Mouse (Mus musculus): ENCODE measurements around the gene Zcchc4. TPM values are rescaled to one million over a fixed set of nuclear protein-coding genes. Genes with fewer than 3 reads are reported as not detected.

Zcchc4 gene
- total and polyA plus RNA-seq, 3 experiments: 4.5 to 5.2 (median 5.0) TPM

GRCm38 (mm10) chr5:52742112-52742813 lies 32.9 kb upstream of the Zcchc4 start:
- H3K9ac ChIP-seq (ENCODE audit: low read depth, low read length): peak overlapping the region; percentile 97
- peak overlapping the region; percentile 83 for H3K4me3 ChIP-seq
- H3K27ac ChIP-seq: peak overlapping the region; percentile 63
- no peak for TF ChIP-seq EP300 (IDR thresholded peaks at IDR 0.05; ENCODE audit: insufficient read depth, low read depth, low read length)
- peak; percentile 67 for TF ChIP-seq CTCF (IDR thresholded peaks at IDR 0.05)
- peaks cover 2% of the 10 kb centered on the region; the same call in 1 of the 2 replicates for H3K36me3 ChIP-seq (ENCODE audit: control insufficient read depth, insufficient read depth, low read length)
- H3K27me3 ChIP-seq (ENCODE audit: control insufficient read depth, insufficient read depth, low read length): no peaks in the 10 kb centered on the region
- peaks cover 2% of the 10 kb centered on the region for H3K4me1 ChIP-seq (ENCODE audit: control insufficient read depth, insufficient read depth, low read length)
- 4% methylated on average over 17 of the region's 17 CpGs for WGBS
- intact Hi-C loops (cut with DNase I): loop anchor here (5.0 kb wide), 2 partner anchors 40 to 75 kb away; partner anchors contain the start of gene Sepsecs
- DNase-seq: peak; percentile 52 to 53
- H3K79me2 ChIP-seq (replicated peaks; ENCODE audit: control insufficient read depth, insufficient read depth, low read length): peaks cover 2% of the 10 kb centered on the region

GRCm38 (mm10) chr5:52743231-52743630 lies 32.0 kb upstream of the Zcchc4 start:
- no peak for TF ChIP-seq POLR2A (IDR thresholded peaks at IDR 0.05; ENCODE audit: insufficient read depth, low read depth, low read length)
- no peak for TF ChIP-seq CTCF (IDR thresholded peaks at IDR 0.05)
- H3K36me3 ChIP-seq (ENCODE audit: control insufficient read depth, insufficient read depth, low read length): peaks cover 2% of the 10 kb centered on the region; the same call in 1 of the 2 replicates
- no peak overlapping the region for H3K9ac ChIP-seq (ENCODE audit: low read depth, low read length)
- no peak for DNase-seq
- peaks cover 2% of the 10 kb centered on the region for H3K4me1 ChIP-seq (ENCODE audit: control insufficient read depth, insufficient read depth, low read length)
- intact Hi-C loops (cut with DNase I): loop anchor here (5.0 kb wide), 2 partner anchors 39 to 76 kb away; partner anchors contain the start of gene Sepsecs
- WGBS: 72% methylated on average over 4 of the region's 4 CpGs
- no peaks in the 10 kb centered on the region for H3K27me3 ChIP-seq (ENCODE audit: control insufficient read depth, insufficient read depth, low read length)
- no peak overlapping the region for H3K4me3 ChIP-seq
- H3K27ac ChIP-seq: no peak overlapping the region
- peaks cover 2% of the 10 kb centered on the region for H3K79me2 ChIP-seq (replicated peaks; ENCODE audit: control insufficient read depth, insufficient read depth, low read length)

GRCm38 (mm10) chr5:52746920-52747319 lies 28.3 kb upstream of the Zcchc4 start:
- Histone ChIP-seq H3K79me2 (replicated peaks; ENCODE audit: control insufficient read depth, insufficient read depth, low read length) (peaks cover 2% of the 10 kb centered on the region), H3K27me3 (ENCODE audit: control insufficient read depth, insufficient read depth, low read length) (no peaks in the 10 kb centered on the region), H3K36me3 (ENCODE audit: control insufficient read depth, insufficient read depth, low read length) (peaks cover 2% of the 10 kb centered on the region; the same call in 1 of the 2 replicates), H3K4me3 (no peak overlapping the region), H3K9ac (ENCODE audit: low read depth, low read length) (no peak overlapping the region), H3K4me1 (ENCODE audit: control insufficient read depth, insufficient read depth, low read length) (peaks cover 2% of the 10 kb centered on the region), H3K27ac (no peak overlapping the region)
- TF ChIP-seq CTCF (IDR thresholded peaks at IDR 0.05): no peak
- no peak for TF ChIP-seq EP300 (IDR thresholded peaks at IDR 0.05; ENCODE audit: insufficient read depth, low read depth, low read length)
- no peak for TF ChIP-seq POLR2A (IDR thresholded peaks at IDR 0.05; ENCODE audit: insufficient read depth, low read depth, low read length)
- intact Hi-C loops (cut with DNase I): no loop called here
- DNase-seq: no peak

- no peaks in the 10 kb centered on the region for H3K27me3 ChIP-seq (ENCODE audit: control insufficient read depth, insufficient read depth, low read length)
- no peaks in the 10 kb centered on the region; the same call in none of the 2 replicates for H3K79me2 ChIP-seq (replicated peaks; ENCODE audit: control insufficient read depth, insufficient read depth, low read length)
- no peak overlapping the region for H3K9ac ChIP-seq (ENCODE audit: low read depth, low read length)
- no peaks in the 10 kb centered on the region for H3K36me3 ChIP-seq (ENCODE audit: control insufficient read depth, insufficient read depth, low read length)
- DNase-seq: no peak
- H3K27ac ChIP-seq: no peak overlapping the region
- H3K4me1 ChIP-seq (ENCODE audit: control insufficient read depth, insufficient read depth, low read length): no peaks in the 10 kb centered on the region
- WGBS: 72% methylated on average over 5 of the region's 5 CpGs
- intact Hi-C loops (cut with DNase I): no loop called here
- TF ChIP-seq CTCF (IDR thresholded peaks at IDR 0.05): no peak
- TF ChIP-seq POLR2A (IDR thresholded peaks at IDR 0.05; ENCODE audit: insufficient read depth, low read depth, low read length): no peak
- no peak for TF ChIP-seq EP300 (IDR thresholded peaks at IDR 0.05; ENCODE audit: insufficient read depth, low read depth, low read length)
- no peak overlapping the region for H3K4me3 ChIP-seq
Measured at GRCm38 (mm10) chr5:52748732-52749131, 26.5 kb upstream of the Zcchc4 start.

GRCm38 (mm10) chr5:52753146-52753545 lies 22.1 kb upstream of the Zcchc4 start:
- Histone ChIP-seq H3K4me1 (ENCODE audit: control insufficient read depth, insufficient read depth, low read length) (no peaks in the 10 kb centered on the region), H3K27ac (no peak overlapping the region), H3K27me3 (ENCODE audit: control insufficient read depth, insufficient read depth, low read length) (no peaks in the 10 kb centered on the region), H3K9ac (ENCODE audit: low read depth, low read length) (no peak overlapping the region), H3K79me2 (replicated peaks; ENCODE audit: control insufficient read depth, insufficient read depth, low read length) (no peaks in the 10 kb centered on the region), H3K4me3 (no peak overlapping the region), H3K36me3 (ENCODE audit: control insufficient read depth, insufficient read depth, low read length) (no peaks in the 10 kb centered on the region)
- intact Hi-C loops (cut with DNase I): no loop called here
- no peak for DNase-seq
- TF ChIP-seq CTCF (IDR thresholded peaks at IDR 0.05) (no peak), POLR2A (IDR thresholded peaks at IDR 0.05; ENCODE audit: insufficient read depth, low read depth, low read length) (no peak), EP300 (IDR thresholded peaks at IDR 0.05; ENCODE audit: insufficient read depth, low read depth, low read length) (no peak)
- 79% methylated on average over 9 of the region's 9 CpGs for WGBS

- DNase-seq: no peak
- H3K27ac ChIP-seq: no peak overlapping the region
- intact Hi-C loops (cut with DNase I): no loop called here
- no peak overlapping the region for H3K9ac ChIP-seq (ENCODE audit: low read depth, low read length)
- H3K4me1 ChIP-seq (ENCODE audit: control insufficient read depth, insufficient read depth, low read length): no peaks in the 10 kb centered on the region
- H3K79me2 ChIP-seq (replicated peaks; ENCODE audit: control insufficient read depth, insufficient read depth, low read length): no peaks in the 10 kb centered on the region
- H3K36me3 ChIP-seq (ENCODE audit: control insufficient read depth, insufficient read depth, low read length): no peaks in the 10 kb centered on the region
- TF ChIP-seq POLR2A (IDR thresholded peaks at IDR 0.05; ENCODE audit: insufficient read depth, low read depth, low read length): no peak
- no peak for TF ChIP-seq EP300 (IDR thresholded peaks at IDR 0.05; ENCODE audit: insufficient read depth, low read depth, low read length)
- no peak for TF ChIP-seq CTCF (IDR thresholded peaks at IDR 0.05)
- no peaks in the 10 kb centered on the region for H3K27me3 ChIP-seq (ENCODE audit: control insufficient read depth, insufficient read depth, low read length)
- H3K4me3 ChIP-seq: no peak overlapping the region
Measured at GRCm38 (mm10) chr5:52754196-52754595, 21.0 kb upstream of the Zcchc4 start.
